Mouse (Mus musculus) lung, adult 2 months (tissue): ENCODE results near the gene Ddn. TPM values are rescaled to one million over a fixed set of nuclear protein-coding genes. Genes with fewer than 3 reads are reported as not detected.

Source experiments
- DNase-seq: peaks from one replicate; pipeline ENCODE4 v3.0.0; 2022
- H3K4me1 ChIP-seq: fragments of 200-500 bp; 2 replicates; pipeline ENCODE4 v1.6.1; 2011; ENCODE audit warnings: low read length; ENCODE audit not compliant: control insufficient read depth, insufficient read depth
- H3K4me3 ChIP-seq: fragments of 200-500 bp; replicated peaks from 2 replicates; pipeline ENCODE3; 2011; ENCODE audit warnings: low read depth, mild to moderate bottlenecking, control low read depth, low read length; ENCODE audit errors: extremely low read depth
- CTCF ChIP-seq: fragments of 200-500 bp; IDR thresholded peaks from 2 replicates; pipeline ENCODE4 v1.5.1; 2011; ENCODE audit warnings: mild to moderate bottlenecking, low read length, control low read depth; ENCODE audit not compliant: insufficient read depth
- POLR2A ChIP-seq: fragments of 200-500 bp; IDR thresholded peaks from 2 replicates; pipeline ENCODE4 v1.6.1; 2011; ENCODE audit warnings: low read depth, mild to moderate bottlenecking, control low read depth, low read length, borderline replicate concordance; ENCODE audit errors: extremely low read depth
- WGBS: fragments of 180-500 bp; shearing (Covaris S2); methylation state at CpG from one replicate; pipeline ENCODE4 v1.1.7; 2018; 5-methylcytosine and 5-hydroxymethylcytosine counted together
- polyA plus RNA-seq: library from polyadenylated mRNA; depleted of rRNA; stranded (reverse); fragments of >200 nt; gene quantifications from 2 replicates; pipeline ENCODE4 v1.2.3, GENCODE M21; 2012; rRNA removed

Ddn gene
- 0.21 and 0.31 TPM in 2 replicates for polyA plus RNA-seq

DNA sequence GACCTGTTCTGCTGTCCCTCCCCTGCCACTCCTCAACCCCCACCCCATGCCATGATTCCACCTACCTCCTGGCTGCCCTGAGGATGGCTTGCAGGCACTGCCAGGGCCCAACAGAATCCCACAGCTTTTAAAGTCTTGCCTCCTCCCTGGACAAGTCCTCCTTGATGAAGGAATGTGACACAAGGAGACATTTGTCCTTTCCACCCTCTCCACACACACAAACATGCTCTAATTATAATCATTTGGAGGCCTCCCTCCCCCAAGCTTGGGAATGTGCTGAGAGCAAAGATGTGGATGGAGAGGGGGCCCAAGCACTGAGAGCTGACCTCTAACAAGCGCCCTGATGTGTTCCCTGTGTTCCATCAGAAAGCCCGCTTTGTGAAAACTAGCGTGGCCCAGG lies at the start of gene Ddn:
Gene Ddn, minus strand, starts transcription at position 101 of the 400 bp plus-strand sequence.
- no peak for DNase-seq
- Histone ChIP-seq H3K4me3 (no peak within 1 kb of the TSS), H3K4me1 (peaks cover 5% of the 10 kb centered on the region)
- TF ChIP-seq POLR2A (no peak), CTCF (no peak)
- WGBS: 84% methylated on average over 3 of the region's 3 CpGs

DNA sequence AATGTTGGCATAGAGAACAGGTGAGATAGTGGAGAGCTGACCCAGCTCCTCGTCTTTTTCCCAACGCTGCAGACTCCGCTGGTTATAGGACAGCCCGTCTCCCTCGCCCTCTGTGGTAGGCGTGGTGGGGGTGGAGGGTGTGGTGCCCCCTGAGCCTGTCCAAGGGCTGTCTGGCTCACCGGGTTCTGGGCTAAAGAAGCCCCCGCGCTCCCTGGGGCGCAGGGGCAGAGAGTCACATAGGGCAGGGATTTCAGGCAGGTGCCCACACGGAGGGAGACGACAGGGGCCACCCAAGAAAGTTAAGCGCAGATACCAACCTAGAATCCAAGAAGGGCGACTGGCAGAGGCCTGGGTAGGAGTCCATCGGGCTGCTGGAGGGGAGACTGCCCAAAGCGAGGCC lies 44.9 kb upstream of the Ddn start:
- TF ChIP-seq CTCF: no peak
- TF ChIP-seq POLR2A: no peak
- H3K4me1 ChIP-seq: no peaks in the 10 kb centered on the region
- no peak for DNase-seq
- WGBS: 89% methylated on average over 16 of the region's 16 CpGs
- no peak overlapping the region for H3K4me3 ChIP-seq

DNA sequence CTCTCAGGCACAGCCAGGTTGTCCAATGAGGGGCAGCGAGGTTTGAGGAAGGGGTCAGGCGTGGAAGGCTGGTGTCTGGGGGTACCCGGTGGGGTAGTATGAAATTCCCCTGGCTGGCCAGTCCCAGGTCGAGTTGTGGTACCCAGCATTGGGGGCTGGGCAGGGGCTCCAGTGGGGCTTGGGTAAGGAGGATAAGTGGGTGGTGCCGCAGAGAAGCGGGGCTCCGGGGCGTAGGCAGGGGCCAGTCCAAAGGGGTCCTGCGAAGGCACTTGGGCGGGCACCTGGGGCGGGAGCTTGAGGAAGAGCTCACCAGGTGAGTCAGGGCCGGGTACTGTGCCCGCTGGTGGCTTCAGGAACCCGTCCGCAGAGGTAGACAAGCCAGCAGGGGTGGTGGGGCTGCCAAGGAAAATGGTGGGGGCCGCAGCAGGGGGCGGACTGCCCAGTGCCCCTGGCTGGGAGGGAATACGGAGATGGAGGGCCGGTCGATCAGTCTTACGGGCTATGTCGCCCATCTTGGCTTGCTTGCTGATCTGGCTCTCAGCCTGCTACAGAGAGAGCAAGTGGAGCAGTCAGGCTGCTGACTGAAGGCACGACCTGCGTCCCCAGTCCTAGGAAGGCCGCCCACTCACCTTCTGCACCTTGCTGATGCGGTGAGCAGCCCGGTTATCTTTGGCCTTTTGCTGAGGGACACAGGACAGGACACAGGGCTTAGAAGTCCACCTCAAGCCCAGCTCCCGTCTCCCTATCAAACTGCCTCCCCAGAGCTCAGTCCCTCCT lies 44.1 kb upstream of the Ddn start:
- no peak overlapping the region for H3K4me3 ChIP-seq
- 90% methylated on average over 28 of the region's 28 CpGs for WGBS
- H3K4me1 ChIP-seq: no peaks in the 10 kb centered on the region
- no peak for DNase-seq
- TF ChIP-seq POLR2A (no peak), CTCF (no peak)

DNA sequence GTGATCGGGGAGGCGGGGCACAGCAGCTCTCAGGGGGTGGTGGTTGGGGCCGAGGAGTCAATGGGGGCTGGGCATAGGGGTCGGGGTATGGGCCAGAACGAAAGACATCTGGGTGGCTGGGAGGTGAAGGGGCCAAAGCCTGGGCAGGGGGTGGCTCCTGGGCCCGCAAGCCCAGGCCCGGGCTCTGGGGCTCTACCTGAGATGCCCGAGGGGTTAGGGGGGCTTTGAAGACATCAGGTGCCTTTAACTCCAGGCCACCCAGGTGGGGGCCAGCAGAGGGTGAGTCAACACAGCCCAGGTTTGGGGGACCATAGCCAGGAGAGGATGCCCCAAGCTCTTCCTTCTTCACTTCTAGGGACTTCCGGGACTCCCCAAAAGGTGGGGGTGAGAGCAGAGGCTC lies 43.4 kb upstream of the Ddn start:
- Histone ChIP-seq H3K4me1 (no peaks in the 10 kb centered on the region), H3K4me3 (no peak overlapping the region)
- no peak for DNase-seq
- 87% methylated on average over 9 of the region's 9 CpGs for WGBS
- TF ChIP-seq CTCF: no peak
- no peak for TF ChIP-seq POLR2A

DNA sequence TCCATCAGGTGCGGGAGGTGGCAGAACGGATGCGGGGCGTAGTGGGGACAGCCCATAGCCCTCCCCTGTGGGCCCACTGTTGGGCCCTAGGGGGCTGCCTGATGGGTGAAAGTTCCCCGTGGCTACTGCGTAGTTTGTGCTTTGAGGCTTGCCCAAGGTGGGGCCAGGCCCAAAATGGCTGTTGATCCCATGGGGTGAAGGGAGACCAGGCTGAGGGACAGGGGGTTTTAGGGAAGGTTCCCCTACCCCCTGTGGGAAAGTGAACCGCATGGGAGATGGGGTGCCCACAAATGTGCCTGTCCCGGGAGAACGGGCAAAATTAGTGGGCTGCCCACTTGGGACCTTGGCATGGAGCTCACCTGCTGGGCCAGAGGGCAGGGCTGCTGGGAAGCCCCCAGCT lies 42.8 kb upstream of the Ddn start:
- no peak overlapping the region for H3K4me3 ChIP-seq
- 93% methylated on average over 9 of the region's 9 CpGs for WGBS
- DNase-seq: no peak
- no peaks in the 10 kb centered on the region for H3K4me1 ChIP-seq
- no peak for TF ChIP-seq CTCF
- no peak for TF ChIP-seq POLR2A

DNA sequence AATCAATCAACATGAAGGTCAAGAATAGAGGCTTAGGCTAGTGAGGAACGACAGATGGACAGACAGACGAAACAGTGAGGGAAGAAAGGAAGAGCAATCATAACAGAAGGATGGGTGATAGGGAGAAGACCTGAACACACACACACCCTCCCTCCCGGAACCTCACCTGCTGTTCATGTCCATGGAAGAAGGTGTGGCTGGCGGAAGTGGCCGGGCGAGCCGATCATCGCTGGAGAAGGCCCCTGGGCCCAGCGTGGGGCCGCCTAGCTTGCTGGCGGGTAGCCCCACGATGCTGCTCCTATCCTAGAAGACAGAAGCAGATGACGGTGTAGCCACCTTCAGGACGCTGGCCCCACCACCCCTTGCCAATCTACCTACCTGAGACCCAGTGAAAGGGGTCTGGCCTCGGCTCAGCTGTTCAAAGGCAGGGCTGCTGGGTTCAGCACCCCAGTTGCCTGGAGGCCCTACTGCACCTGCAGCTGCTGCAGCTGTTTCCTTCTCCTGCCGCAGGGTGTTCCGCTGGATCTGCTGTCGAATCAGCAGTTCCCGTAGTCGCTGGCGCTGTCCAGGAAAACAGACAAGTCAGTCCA lies 42.0 kb upstream of the Ddn start:
- no peak for DNase-seq
- TF ChIP-seq CTCF: no peak
- TF ChIP-seq POLR2A: no peak

DNA sequence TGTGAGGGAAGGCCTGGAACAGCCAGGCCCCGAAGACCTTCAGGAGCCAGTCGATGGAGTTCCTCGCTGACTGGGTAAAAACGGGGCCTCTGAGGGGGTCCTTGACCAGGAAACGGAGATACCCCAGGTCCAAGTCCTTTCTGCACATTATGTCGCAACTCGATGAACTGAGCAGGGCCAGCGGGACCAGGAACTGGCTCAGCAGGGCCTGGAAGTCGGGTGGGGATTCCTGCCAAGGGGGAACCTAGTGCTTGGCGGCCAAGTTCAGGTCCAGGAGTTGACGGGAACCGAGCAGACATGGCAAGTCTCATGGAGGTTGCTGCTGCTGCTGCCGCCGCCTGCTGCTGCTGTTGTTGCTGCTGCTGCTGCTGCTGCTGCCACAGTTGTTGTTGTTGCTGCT lies 41.4 kb upstream of the Ddn start:
- 80% methylated on average over 14 of the region's 14 CpGs for whole genome bisulfite sequencing

More for the DNA sequence above, 42.0 kb upstream of the Ddn start:
- WGBS: 88% methylated on average over 21 of the region's 21 CpGs
- no peaks in the 10 kb centered on the region for H3K4me1 ChIP-seq
- H3K4me3 ChIP-seq: no peak overlapping the region

DNA sequence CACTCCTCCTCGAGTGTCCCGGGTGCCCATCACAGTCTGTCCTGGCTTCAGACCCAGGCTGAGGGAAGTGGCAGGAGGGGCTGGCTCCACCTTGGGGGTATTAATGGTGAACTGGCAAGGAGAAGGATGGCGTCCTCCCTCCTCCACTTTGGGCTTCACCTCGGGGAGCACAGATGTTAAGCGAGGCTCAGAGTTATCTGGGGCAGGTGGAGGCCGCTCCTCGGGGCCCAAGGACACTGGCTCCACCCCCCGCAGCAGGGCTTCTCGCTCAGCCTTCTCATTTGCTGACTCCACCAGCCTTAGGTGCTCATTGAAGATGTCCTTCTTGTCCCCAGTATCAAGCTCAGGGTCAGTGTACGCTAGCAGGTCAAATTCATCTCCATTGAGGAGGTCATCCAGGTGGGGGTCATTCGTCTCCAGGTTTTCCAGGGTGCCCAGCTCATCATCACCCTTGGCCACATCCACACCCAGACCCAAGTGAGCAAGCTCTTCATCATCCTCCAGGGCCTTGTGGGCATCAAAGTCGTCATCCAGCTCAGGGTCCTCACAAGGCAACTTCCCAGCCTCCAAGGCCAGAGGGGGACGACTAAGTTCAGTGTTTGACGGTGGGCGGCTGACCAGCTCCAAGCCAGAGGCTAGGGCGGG lies 40.8 kb upstream of the Ddn start:
- 83% methylated on average over 16 of the region's 16 CpGs for WGBS
- no peak overlapping the region for H3K4me3 ChIP-seq
- no peak for DNase-seq
- no peak for TF ChIP-seq POLR2A
- no peak for TF ChIP-seq CTCF
- H3K4me1 ChIP-seq: no peaks in the 10 kb centered on the region

More for the DNA sequence above, 41.4 kb upstream of the Ddn start:
- H3K4me3 ChIP-seq: no peak overlapping the region
- TF ChIP-seq CTCF (no peak), POLR2A (no peak)
- H3K4me1 ChIP-seq: no peaks in the 10 kb centered on the region
- no peak for DNase-seq

DNA sequence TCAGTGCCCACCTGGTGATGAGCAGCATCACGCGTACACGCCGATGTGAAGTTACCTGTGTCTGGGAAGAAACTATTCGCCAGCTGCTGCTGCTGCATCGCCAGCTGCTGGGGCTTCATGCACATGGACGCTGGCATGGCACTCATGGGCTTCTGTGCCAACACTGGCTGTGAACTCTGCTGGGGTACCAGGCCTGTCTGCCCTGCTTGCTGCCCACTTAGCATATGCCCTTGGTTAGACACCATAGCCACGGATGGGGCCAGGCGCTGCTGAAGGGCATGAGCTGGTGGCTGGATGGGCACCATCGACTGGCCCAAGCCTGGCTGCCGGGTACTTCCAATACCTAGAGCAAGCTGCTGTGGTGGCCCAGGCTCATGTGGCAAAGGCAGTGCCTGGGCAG lies 39.9 kb upstream of the Ddn start:
- H3K4me3 ChIP-seq: no peak overlapping the region
- WGBS: 95% methylated on average over 11 of the region's 11 CpGs
- H3K4me1 ChIP-seq: no peaks in the 10 kb centered on the region
- TF ChIP-seq CTCF (no peak), POLR2A (no peak)
- DNase-seq: no peak
